Mouse (Mus musculus) R1 (cell line): ENCODE results near the gene Vmn1r16.
"Not testable (repeated sequence)": the region's sequence is repeated elsewhere in the genome, so short reads cannot be mapped to it uniquely, and the experiment has no call there.

ENCODE experiments used
- DNase-seq: peaks from one replicate; pipeline ENCODE4 v3.0.0-alpha.2; 2018; ENCODE audit warnings: low read depth, low spot score

The Vmn1r16 gene

DNA sequence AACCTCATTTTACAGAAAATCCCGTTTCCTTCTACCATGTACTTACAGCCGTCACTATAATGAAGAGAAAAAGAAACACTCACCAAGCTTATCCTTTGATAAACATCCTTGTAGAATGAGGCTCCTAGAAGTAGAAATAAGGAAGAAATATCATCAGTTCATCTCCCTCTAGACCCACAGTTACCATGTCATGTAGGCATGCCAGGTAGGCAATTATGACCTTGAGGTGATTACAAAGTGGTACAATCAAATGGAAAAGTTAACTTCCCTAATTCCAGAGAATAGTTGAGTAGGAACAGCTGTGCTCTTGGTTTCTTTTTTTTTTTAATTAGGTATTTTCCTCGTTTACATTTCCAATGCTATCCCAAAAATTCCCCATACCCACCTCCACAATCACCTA, at the start of gene Vmn1r16:
Gene Vmn1r16, minus strand, starts transcription at position 101 of the 400 bp plus-strand sequence.
- DNase-seq, result no peak

DNA sequence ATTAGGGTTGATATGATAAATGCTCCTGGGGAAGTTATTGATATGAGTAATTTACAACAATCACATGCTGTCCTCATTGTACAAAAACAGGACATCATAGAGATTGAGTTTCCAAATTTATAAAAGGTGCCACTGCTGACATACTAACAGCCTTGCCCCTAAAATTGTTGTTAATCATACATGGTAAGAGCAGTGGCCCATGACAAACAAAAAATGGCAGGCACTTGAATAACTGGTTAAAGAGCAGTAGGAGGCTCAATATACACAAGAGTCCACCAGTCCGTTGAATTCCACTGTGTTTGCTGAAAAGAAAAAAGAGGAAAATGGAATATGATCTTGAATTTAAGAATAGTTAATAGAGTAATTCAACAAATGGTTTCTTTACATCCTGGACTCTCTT, 38.2 kb upstream of the Vmn1r16 start:
- DNase-seq, result no peak

DNA sequence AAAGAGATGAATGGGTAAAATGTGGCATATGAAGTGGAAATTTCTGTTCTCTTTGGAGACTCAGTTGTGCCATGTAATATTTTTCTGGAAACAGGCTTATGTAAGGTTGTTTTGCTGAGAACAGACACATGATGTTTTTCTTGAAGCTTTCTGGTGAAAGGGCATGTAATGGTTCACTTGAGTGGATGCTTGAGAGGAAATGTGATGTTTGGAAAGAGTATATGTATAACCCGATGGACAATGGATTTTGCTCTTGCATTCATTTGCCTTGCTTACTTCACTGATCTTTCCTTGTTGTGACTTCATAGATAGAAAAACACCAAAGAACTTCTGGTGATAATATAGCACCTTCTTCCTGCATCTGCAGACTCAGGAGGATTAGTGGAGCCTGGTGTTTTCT, 36.6 kb upstream of the Vmn1r16 start:
- not testable (repeated sequence) for DNase-seq

DNA sequence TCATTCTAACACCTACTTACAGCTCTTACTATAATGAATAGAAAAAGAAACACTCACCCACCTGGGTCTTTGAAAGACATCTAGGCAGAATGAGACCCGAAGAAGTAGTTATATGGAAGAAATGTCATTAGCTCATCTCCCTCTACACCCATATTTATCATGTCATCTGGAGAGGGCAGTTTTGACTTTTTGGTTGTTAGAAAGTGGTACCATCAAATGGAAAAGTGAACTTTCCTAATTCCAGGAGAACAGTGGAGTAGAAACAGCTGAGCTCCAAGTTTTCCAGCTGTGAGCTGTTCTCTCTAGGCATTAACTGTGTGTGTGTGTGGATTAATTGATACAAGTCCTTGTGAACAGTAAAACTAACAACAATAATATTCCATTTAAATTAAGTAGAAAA, 34.3 kb upstream of the Vmn1r16 start, which contains the start of gene Vmn1r17:
Gene Vmn1r17, minus strand, starts transcription at position 101 of the 400 bp plus-strand sequence.
- no peak for DNase-seq

GRCm38 (mm10) chr6:57356864-57357263, 27.6 kb upstream of the Vmn1r16 start:
- no peak for DNase-seq

DNA sequence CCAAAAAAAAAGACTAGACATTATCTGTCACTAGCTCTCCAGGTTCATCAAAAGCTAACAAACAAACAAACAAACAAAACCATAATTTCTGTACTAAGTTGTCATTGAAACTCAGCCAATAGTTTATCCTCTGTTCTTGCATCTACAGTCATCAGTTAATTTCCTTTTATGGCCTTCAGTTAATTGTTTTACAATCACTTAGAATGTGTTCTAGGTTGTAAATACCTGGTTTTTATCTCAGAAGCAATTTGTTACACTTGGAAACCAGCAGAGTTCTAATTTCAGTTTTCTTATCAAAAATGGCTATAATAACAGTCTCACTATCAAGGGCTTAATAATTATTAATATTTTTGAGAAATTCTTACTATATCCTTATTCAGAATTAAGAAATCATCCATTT, 3.1 kb downstream of the Vmn1r16 start:
- DNase-seq, result no peak

- no peak for DNase-seq
These were observed 50.3 kb downstream of the Vmn1r16 start for GRCm38 (mm10) chr6:57278952-57279351.

DNA sequence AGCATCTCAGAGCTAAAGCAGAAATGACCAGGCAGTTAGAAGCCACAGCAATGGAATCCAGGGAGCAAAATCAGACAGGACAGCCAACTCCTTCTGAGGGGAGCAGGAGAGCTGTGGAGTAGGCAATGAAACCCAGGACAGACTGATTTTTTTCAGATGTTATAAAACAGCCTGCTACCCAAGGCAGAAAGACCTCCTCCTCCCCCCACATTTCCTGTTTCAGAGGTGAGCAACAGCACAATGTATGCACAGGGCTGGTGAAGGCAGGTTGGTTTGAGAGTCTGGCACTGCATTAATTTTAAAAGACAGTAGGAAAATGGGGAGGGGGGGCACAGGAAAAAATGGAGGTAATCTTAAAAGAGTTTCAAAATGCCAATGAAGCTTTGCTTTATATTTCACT, 56.8 kb downstream of the Vmn1r16 start:
- DNase-seq, result no peak

DNA sequence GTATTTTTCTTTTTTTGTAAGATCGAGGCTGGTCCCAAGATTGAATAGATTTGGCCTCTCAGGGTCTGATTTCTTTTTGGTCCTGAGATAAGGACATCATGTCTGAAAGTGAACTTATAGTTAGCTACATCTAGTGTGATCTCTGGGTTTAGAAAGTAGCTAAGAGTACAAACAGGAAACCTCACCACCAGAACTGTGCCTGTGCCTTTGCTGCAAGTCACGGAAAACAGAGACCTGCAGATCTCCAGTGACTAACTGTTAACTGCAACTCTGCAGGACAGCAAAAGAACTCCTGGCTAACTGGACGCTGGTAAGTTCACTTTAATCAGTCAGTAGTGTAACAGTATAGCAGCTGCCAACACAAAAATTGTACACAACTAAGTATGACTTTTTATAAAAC, 57.4 kb downstream of the Vmn1r16 start:
- DNase-seq, result no peak
